Mouse (Mus musculus) gastrocnemius, postnatal 36 days (tissue): Measurements from ENCODE around the gene Tmod4. TPM values are rescaled to one million over a fixed set of nuclear protein-coding genes. Genes with fewer than 3 reads are reported as not detected.
"Not testable (repeated sequence)": the region's sequence is repeated elsewhere in the genome, so short reads cannot be mapped to it uniquely, and the experiment has no call there.

ENCODE experiments used
- DNase-seq, 2 experiments: peaks; one replicate each; pipeline ENCODE4 v3.0.0; 2022
- intact Hi-C: fragments of 180-260 bp; cut with DNase I; formaldehyde crosslinking; loops from one replicate; pipeline ENCODE4 v1.15.1; 2025
- long read RNA-seq, 2 experiments: library from polyadenylated mRNA; stranded (forward); transcript quantifications; one replicate each; pipeline ENCODE4 v2.0.0; 2021
- total RNA-seq, 2 experiments: library from RNA; stranded (reverse); gene quantifications; 2 replicates each; pipeline ENCODE4 v1.2.3; 2021

The Tmod4 gene
- 100 to 1,000 TPM; 623 to 679 TPM for total RNA-seq
- long read RNA-seq, experiment 1, transcript Tmod4-201 (10 exons, 1,242 nt) = major isoform, 199 of 508 reads
- long read RNA-seq, experiment 1, transcript Tmod4-202 (10 exons, 1,260 nt) = minor isoform, 151 of 508 reads
- long read RNA-seq, experiment 1, partial matches to known transcripts = 71 of 508 reads
- long read RNA-seq, experiment 1, other reads (novel, unspliced or antisense) = 85 of 508 reads
- long read RNA-seq, experiment 2, transcript Tmod4-201 (10 exons, 1,242 nt) = major isoform, 229 of 565 reads
- long read RNA-seq, experiment 2, transcript Tmod4-202 (10 exons, 1,260 nt) = minor isoform, 168 of 565 reads
- long read RNA-seq, experiment 2, partial matches to known transcripts = 70 of 565 reads
- long read RNA-seq, experiment 2, other reads (novel, unspliced or antisense) = 95 of 565 reads

DNA sequence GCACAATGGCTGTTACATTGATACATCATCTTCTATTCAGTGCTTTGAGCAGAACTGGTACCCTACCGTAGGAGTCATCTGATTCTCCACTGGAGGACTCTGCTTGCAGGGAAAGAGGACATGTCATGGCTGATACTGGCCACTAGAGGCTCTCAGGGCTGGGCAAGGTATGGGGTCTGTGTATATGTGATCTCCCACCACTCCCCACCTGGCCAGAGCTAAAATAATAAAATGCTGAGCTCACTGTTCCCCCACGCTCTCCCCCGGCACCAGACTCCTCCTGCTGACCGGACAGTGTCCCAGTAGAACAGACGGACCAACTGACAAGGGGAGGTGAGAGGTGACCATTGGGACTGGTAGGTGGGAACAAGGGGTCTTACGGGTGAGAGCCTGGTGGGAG, at the start of gene Tmod4:
Gene Tmod4 (plus strand): TSS at position 231 of the 400 bp plus-strand sequence.
- intact Hi-C loops = no loop called here
- DNase-seq = peak; percentile 42 to 46

DNA sequence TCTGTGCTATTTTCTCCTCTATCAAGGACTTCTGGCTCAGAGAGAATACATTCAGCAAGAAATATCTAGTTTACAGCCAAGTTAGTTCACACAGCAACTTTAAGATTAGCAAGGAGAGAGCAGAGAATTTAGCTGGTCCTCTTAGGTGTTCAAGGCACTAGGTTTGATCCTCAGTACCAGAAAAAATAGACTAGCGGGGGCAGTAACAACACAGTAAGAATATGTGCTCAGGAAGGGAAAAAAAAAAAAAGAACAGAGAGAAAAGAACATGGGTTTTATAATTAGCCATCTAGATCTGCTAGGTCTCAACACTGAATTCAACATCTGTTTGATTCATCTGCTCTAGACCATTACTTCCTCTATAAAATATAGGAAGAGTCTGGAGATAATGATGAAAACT, 36.2 kb upstream of the Tmod4 start:
- intact Hi-C loops = no loop called here

DNA sequence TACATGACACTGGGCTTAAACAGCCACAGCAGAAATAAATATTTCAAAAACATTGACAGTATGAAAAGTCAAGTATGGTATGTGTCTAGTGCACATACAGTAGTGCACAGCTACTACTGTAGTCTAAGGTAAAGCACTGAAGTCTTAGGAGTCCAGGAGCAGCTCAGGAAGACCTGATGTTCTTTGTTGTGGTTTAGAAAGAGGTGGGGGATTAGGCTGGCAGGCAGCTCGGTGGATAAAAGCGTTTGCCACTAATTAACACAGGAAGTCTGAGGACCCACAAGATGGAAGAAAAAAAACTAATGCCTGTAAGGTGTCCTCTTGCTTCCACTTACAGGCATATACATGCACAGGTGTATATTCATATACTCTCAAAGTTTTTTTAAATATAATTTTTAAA, 23.4 kb upstream of the Tmod4 start:
- no peak for DNase-seq
- intact Hi-C loops = no loop called here

More for the DNA sequence above, 36.2 kb upstream of the Tmod4 start:
- DNase-seq = no peak

DNA sequence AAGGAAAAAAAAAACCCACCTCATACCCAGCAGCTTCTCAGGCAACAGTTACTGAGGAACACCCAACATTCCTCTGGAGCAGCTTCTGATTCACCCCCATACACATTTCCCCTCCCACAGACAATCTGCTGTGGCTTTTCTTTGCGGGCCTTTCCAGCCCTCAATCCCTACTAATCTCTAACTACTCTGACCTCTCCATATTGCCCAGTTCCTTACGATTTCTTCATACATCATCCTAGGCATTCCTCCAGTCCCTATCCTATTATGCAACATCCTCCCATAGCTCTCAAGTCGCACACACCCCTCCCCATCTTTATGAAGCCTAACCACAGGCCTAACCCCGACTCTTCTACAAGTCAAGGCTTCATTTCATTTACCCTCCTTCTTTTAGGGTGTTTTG, 19.2 kb upstream of the Tmod4 start:
- DNase-seq = no peak
- intact Hi-C loops = loop anchor here (5.0 kb wide), 2 partner anchors 33 to 53 kb away; no protein-coding TSS in a partner anchor

DNA sequence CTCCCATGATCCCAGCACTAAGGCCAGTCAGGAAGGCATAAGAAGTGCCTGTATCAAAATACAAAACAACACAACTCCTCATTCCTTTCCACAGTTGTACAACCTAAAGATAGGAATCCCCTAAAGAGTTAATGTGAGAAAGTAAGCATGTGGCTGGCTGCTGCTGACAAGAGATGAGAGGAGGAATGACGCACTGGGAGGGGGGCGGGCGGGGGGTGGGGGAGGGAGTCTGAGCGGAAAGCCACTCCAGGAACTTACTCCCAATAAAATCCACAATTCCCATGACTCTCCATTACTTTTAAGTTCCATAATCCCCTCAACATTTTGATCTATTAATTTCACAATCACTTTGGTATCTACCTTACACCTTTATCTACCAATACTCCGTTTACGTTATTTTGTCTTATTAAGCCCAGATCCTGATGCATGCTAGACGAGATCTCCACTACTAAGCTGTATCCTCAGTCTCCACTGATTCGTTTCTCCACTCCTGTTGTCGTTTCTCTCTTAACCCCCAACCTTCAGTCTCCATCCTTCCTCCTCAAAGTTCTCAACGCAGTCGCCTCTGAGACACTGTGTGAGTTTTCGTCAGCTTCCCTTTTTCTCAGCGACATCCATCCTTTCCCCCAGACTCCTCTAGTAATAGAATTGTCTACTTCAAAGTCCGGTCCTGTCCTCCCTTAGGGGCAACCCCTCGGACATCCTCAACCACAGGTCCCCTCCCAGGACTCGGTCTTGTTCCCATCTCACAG, 18.5 kb upstream of the Tmod4 start:
- no peak for DNase-seq
- intact Hi-C loops = loop anchor here (5.0 kb wide), 2 partner anchors 33 to 53 kb away; no protein-coding TSS in a partner anchor

DNA sequence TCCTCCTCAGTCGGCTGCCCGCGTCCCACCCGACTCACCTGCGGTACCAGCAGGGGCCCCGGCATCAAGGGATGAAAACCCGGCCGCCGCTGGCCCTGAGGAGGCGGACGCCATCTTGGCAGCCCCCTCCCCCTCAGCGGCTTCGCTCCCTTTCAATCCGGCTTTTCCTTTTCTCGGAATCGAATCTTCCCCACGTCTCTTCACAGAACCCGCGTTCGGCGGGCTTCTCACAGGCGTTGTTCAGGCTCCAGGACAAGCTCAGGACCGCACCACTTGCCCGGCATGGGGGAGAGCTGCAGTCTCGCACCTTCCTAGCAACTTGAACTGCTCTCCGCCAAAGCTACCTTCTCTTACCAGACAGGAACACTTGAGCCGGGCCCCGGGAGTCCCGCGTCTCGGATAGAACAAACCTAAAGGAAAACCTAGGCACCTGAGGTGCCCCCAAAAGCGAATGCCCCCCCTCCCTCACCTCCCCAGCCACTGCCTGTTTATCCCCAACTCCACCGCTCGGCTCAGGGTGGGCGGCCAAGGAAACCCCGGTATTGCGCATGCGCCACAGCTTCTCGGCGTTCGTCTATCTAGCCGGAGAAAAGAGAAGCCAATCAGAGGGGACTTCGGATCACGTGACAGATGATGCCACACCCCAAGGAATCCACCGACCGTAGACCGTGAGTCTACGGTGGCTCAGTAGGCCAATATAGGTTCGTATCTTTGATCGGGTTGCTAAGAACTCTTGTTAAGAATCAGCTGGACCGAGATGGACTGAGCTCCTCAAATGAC, 17.7 kb upstream of the Tmod4 start, which contains the start of gene Pip5k1a:
Gene Pip5k1a (minus strand): TSS at position 593 of the 780 bp plus-strand sequence.
- intact Hi-C loops = loop anchor here (5.0 kb wide), 2 partner anchors 34 to 54 kb away; no protein-coding TSS in a partner anchor
- DNase-seq = peak; percentile 93 to 96

DNA sequence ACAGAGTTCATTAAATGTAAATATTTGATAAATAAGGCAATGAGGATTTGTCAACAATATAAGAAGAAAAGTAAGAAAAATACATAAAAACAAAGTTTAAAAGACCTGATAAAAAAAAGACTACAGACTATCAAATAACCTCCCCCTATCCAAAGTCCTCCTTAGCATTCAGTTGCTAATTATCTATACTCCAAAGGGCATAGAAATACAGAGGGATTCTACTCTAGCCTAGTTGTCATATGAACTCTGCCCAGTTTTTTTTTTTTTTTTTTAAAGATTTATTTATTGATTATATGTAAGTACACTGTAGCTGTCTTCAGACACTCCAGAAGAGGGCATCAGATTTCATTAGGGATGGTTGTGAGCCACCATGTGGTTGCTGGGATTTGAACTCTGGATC, 17.0 kb upstream of the Tmod4 start:
- DNase-seq = not testable (repeated sequence)
- intact Hi-C loops = loop anchor here (5.0 kb wide), 2 partner anchors 35 to 55 kb away; no protein-coding TSS in a partner anchor

DNA sequence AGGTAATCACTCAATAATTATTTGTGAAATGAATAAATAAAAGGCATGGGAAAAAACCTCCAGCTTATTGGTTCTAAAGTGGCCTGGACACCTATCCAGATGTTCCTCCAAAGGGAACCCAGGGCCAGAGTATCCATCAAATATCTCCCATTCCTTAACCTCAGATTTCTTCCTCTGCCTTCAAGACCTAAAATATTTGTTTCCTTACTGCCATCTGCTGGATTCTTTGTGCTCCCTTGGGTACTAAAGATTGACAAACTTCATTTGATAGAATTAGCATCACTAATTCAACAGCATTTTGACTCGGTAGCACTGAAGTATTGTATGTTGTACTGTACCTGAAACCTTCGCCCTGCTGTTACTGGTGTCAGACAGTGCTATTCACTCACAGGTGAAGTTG, 16.4 kb upstream of the Tmod4 start:
- no peak for DNase-seq
- intact Hi-C loops = loop anchor here (5.0 kb wide), 2 partner anchors 36 to 56 kb away; no protein-coding TSS in a partner anchor

DNA sequence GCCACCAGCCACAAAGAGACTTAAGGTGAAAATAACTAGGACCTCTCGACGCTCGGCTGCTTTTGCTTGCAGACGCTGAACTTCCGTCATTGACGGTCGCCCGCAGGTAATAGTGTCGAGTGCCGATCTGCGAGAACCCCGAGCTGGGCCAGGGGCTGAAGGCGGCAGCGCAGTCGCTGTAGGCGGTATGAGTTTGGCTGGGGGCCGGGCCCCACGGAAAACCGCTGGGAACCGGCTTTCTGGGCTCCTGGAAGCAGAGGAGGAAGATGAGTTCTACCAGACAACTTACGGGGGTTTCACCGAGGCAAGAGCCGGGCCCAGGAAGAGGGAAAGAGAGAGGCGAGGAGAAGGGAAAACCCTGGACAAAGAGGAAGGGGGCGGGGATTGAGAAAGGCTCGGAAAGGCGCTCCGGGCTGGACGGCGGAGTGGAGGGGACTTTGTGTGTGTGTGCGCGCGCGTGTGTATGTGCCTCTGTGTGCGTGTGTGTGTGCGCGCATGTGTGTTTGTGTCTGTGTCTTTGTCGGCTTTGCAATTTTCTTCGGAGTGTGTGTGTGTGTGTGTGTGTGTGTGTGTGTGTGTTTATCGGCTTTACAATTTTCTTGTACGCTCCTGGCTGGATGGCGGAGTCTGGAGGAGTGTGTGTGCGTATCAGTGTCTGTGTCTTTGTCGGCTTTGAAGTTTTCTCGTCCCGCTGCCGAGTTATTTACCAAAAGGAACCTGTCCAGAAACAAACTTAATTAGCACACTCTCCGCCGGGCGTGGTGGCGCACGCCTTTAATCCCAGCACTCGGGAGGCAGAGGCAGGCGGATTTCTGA, 13.2 kb upstream of the Tmod4 start, which contains the start of gene Vps72:
Gene Vps72 (plus strand): TSS at position 112 of the 816 bp plus-strand sequence.
- DNase-seq = peak; percentile 78 to 88
- intact Hi-C loops = no loop called here

DNA sequence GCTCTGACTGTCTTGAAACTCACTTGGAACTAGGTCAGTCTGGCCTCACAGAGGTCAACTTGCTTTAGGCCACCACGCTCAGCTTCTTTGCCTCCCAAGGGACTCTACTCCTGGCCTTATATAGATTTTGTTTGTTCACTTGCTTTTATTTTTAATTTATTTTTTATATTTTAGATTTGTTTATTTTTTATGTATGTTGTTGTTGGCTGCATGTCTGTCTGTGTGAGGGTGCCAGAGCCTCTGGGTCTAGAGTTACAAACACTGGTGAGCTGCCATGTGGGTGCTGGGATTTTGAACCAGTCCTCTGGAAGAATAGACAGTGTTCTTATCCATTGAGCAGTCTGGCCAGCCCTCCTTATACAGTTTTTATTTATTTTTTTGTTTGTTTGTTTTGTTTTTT, 11.5 kb upstream of the Tmod4 start:
- intact Hi-C loops = no loop called here
- DNase-seq = no peak

DNA sequence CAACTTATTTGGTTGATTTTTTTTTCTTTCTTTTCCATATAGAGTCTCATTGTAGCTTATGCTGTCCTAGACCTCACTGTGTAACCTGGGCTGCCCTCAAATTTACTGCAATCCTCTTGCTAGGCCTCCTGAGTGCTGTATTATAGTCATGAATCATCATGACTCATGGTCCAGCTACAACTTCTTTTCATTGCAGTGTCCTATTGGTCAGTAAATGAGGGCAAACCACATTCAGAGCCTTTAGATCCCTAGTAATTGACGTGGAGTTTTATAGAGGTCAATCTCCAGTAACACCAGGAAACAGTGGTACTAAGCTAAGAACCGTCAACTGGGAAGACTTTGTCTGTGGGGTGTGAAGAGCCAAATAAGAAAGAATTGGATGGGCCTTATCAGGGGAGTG, 6.5 kb upstream of the Tmod4 start:
- intact Hi-C loops = no loop called here
- no peak for DNase-seq

DNA sequence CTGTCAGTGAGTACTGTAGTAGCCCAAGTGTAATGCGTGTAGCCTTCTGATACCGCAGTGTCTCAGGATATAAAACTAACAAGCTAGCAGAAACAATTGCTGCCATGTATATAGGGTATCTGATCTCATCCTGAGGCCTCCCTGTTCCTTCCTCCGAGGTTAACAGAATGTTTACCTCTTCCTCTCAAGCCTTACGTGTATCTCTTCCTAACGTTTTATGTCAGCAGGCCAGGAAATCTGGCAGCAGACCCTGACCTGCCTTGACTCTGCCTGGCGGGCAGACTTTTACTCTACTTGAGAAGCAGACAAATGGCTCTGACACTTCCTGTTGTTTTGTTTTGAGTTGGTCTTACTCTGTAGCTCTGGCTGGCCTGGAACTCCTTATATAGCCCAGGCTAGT, 2.7 kb upstream of the Tmod4 start:
- DNase-seq = no peak
- intact Hi-C loops = no loop called here

DNA sequence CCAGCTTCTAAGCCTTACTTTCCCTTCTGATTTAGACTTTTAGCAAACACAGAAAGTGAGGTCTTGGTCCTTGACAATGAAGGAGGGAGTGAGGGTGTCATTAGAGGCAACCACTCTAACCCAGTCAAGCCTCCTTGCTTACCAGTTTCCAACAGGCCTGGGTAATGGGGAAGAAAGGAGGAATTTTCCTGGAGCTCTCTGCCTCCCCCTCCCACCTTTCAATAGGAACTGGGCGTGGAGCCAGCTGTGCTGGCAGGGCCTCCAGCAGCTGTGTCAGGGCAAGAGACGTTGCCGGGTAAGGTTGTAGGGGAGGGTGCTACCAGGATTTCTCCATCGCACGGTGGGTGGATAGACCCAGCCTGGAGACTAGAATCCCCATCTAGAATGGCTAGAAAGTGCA, 696 bp downstream of the Tmod4 start:
- peak; percentile 62 to 71 for DNase-seq
- intact Hi-C loops = no loop called here

DNA sequence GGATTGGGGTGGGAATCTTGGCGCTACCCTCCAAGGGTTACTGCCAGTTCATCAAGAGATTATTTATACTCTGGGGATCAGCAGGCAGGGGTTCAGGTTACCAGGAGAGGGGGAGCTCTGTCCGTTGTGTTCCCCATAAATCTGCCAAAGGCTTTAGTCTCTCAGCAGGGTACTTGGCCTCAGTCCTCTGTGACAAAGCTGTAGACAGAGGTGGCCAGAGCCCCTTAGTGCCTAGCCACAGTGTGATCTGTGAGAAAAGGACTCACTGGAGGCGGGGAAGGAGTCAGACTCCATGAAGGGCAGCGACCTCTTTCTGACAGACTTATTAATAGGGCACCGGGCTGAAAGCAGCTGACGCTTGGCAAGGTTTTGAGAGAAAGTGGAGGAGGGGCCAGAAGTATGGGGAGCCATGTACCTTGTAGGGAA, 5.0 kb downstream of the Tmod4 start:
- DNase-seq = peak; percentile 49 to 53
- intact Hi-C loops = no loop called here

DNA sequence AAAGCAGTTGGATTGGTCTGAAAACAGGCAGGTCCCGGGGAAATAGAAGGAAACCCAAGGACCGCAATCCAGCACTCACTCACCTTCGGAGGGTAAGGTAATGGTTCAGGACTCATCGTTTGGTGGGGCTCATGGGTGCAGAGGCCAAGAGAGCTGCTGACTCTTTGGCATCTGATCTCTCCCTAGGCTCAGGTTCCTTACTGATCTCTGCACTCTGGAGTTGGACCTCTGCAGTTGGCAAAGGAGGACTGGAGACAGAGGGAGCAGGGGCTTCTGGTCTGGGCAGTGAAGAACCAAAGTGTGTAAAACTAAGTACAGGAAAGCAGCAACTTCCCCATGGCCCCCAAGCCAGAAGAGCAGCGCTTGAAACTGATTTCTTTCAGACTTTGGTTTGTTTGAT, 5.8 kb downstream of the Tmod4 start:
- intact Hi-C loops = no loop called here
- peak in 1 of 2 experiments; percentile 12 for DNase-seq

DNA sequence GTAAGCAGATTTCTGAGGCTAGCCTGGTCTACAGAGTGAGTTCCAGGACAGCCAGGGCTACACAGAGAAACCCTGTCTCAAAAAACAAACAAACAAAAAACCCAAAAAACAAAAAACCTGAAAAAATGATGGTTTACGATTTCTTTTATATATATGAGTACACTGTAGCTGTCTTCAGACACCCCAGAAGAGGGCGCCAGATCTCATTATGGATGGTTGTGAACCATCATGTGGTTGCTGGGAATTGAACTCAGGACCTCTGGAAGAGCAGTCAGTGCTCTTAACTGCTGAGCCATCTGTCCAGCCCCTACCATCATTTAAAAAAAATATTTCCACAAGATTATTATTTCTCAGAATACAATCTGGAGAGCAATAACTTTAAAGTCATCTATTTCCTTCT, 8.1 kb downstream of the Tmod4 start:
- DNase-seq, intact Hi-C loops: not testable (repeated sequence)

DNA sequence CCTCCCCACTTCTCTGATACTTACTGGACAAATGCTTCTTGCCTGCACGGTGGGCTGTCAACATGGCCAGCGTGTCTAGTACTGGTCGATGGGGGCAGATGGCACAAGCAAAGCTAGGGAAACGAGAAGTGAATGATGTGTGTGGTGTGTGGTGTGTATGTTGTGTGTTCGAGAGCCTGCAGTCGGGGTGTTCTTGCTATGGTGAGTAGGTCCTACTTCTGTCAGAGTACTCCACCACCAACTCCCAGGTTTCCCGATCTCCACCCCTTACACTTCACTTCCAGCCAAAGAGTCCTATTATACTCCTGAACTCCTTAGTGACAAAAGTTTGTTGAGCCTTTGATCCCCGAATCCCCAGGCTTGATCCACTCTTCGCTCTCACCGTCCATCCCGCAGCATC, 8.9 kb downstream of the Tmod4 start:
- DNase-seq = no peak
- intact Hi-C loops = no loop called here

DNA sequence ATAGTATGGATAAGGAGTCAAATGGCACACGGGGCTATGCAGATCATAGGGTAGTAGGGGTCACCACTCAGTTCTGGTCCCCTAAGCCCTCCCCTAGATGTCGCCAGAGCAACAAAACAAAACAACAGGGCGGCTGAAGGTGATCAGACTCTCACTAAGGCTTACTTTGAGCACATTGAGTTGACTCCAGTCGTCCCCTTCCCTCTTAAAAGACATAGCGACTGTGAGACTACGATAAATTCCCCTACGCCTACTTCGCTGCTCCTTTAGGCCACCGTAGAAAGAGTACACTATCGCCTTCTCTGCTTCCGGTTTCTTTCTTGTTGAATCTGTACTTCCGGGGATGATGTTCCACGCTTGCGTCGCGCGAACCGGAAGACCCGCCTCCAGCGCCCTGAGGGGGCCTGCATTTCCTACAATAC, 9.4 kb downstream of the Tmod4 start, which contains the start of the genes Scnm1 and Lysmd1:
Gene Scnm1 (minus strand): TSS at position 332 of the 422 bp plus-strand sequence.
Gene Lysmd1 (plus strand): TSS at position 409 of the 422 bp plus-strand sequence.
- intact Hi-C loops = no loop called here
- DNase-seq = peak; percentile 85 to 86

DNA sequence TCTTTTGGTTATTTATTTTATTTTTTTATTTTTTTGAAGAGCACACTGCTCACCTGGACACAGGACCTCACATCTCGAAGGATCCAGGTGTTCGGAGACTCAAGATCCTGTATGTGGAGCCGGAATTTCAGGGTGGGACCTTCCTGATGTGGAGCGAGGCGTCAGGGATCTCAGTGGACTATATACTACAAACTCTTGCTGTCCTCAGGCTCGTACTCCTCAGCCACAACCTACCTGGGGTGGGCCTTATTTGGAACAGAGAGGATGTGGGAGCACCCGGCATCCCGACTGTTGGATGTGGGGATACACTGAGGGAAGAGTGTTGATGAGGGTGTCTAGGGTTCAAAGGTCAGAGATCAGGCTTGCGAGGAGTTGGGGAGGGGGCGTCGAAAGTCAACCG, 9.9 kb downstream of the Tmod4 start:
- DNase-seq, intact Hi-C loops: not testable (repeated sequence)
